13 mouse cellular contexts compared by ENCODE assay signal in the genomic region with DNA sequence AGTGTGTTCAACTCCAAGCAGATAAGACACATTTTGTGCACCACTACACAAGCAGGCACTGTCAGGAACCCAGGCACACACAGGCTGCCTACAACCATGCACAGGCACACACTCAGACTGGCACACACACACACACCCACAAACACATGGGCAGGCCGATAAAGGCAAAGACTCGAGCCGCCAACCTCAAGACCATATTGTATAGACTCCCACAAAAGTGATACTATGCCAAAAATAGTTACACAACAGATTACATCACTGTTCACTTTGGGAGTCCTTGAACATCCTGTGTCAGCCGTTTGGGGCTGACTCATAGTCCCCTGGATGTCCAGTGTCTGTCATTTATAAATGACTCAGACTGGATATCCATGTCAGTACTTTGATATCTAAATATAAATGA.
DNase-seq lines count a peak whose midpoint lies in the region; ATAC-seq lines count a peak whose summit lies in the region.
"Had no signal": no experiment of that assay in that cellular context is flagged by ENCODE, and none has a peak within 500 bp of the region (broad histone marks: within the 10 kb centered on the region; RNA-seq: fewer than 3 reads in every experiment).

No protein-coding gene starts in this region.

- no peaks in the 10 kb centered on the region for H3K9me3 ChIP-seq in intestine, embryonic 16.5 days (ENCODE audit: control insufficient read depth, low read length)
- H3K9me3 ChIP-seq: G1E; kidney, embryonic 15.5 days had no signal

- intact Hi-C loops in left cerebral cortex, postnatal 10 days (cut with DNase I), result no loop called here

- H3K27ac ChIP-seq in intestine, embryonic 16.5 days (ENCODE audit: low read length), result no peak overlapping the region
- H3K27ac ChIP-seq: kidney, embryonic 15.5 days had no signal

- H3K27me3 ChIP-seq in intestine, embryonic 16.5 days (replicated peaks; ENCODE audit: control insufficient read depth, insufficient read depth, low read length), result no peaks in the 10 kb centered on the region
- H3K27me3 ChIP-seq: kidney, embryonic 15.5 days had no signal

- no peaks in the 10 kb centered on the region for H3K36me3 ChIP-seq in intestine, embryonic 16.5 days (ENCODE audit: control insufficient read depth, insufficient read depth, low read length)
- H3K36me3 ChIP-seq: G1E; kidney, embryonic 15.5 days had no signal

- 78% methylated on average over 4 of the region's 4 CpGs for WGBS in intestine, embryonic 16.5 days

- peak; percentile 26 to 59 for DNase-seq in left cerebral cortex, adult 18-20 months (ENCODE audit: low spot score in 2 of 2)
- no peak for DNase-seq in left cerebral cortex, postnatal 10 days (ENCODE audit: extremely low spot score in 1 of 2, low spot score in 2 of 2)
- peak; percentile 15 for DNase-seq in adrenal gland, postnatal 25 days
- peak; percentile 23 for DNase-seq in heart, postnatal 4 days
- DNase-seq in right cerebral cortex, postnatal 25 days, result peak; percentile 51
- no peak for DNase-seq in embryo, embryonic 11 days
- DNase-seq in embryo, embryonic 10 days (ENCODE audit: low spot score), result no peak
- DNase-seq: cerebellum, adult 11-12 months; lung, postnatal 36 days; thymus, postnatal 14 days had no signal

- H3K4me3 ChIP-seq in intestine, embryonic 16.5 days (ENCODE audit: low read length), result no peak overlapping the region
- H3K4me3 ChIP-seq: kidney, embryonic 15.5 days had no signal

- no peaks in the 10 kb centered on the region for H3K4me1 ChIP-seq in intestine, embryonic 16.5 days (ENCODE audit: control insufficient read depth, insufficient read depth, low read length)

- no peak for ATAC-seq in intestine, embryonic 16.5 days

- H3K9ac ChIP-seq in intestine, embryonic 16.5 days (ENCODE audit: low read depth, low read length), result no peak overlapping the region
- H3K9ac ChIP-seq: kidney, embryonic 15.5 days had no signal

- H3K4me2 ChIP-seq in intestine, embryonic 16.5 days (ENCODE audit: low read depth, low read length), result no peak overlapping the region
- H3K4me2 ChIP-seq: kidney, embryonic 15.5 days had no signal

Comparison
In these comparisons a context has a peak if more than half of its experiments do, and no peak if none do; other contexts are left out.
1. DNase-seq: peak in left cerebral cortex, adult 18-20 months (2 of 2), adrenal gland, postnatal 25 days (single experiment), heart, postnatal 4 days (single experiment) and right cerebral cortex, postnatal 25 days (single experiment); none in left cerebral cortex, postnatal 10 days (0 of 2), embryo, embryonic 11 days (single experiment) and embryo, embryonic 10 days (single experiment).